Mouse (Mus musculus) forebrain, postnatal 0 days (tissue): ENCODE results near the gene Eed. TPM values are rescaled to one million over a fixed set of nuclear protein-coding genes. Genes with fewer than 3 reads are reported as not detected.

Experiments used
- ATAC-seq: fragments of 200-750 bp; cut with Nextera tagmentation; 2 replicates; pipeline ENCODE4 v1.8.0; 2017; ENCODE audit warnings: mild to moderate bottlenecking, moderate library complexity
- DNase-seq: peaks from one replicate; pipeline ENCODE4 v3.0.0-alpha.2; 2015
- H3K27ac ChIP-seq: fragments of 300-500 bp; sonication (generic); 2 replicates; pipeline ENCODE4 v1.5.1; 2014; ENCODE audit warnings: low read depth, mild to moderate bottlenecking, antibody characterized with exemption, low read length, moderate library complexity, mixed read lengths
- H3K27me3 ChIP-seq: fragments of 300-500 bp; sonication (generic); 2 replicates; pipeline ENCODE4 v1.6.1; 2014; ENCODE audit warnings: mild to moderate bottlenecking, low read length, mixed read lengths; ENCODE audit not compliant: insufficient read depth
- H3K36me3 ChIP-seq: fragments of 300-500 bp; sonication (generic); 2 replicates; pipeline ENCODE4 v1.6.1; 2014; ENCODE audit warnings: mild to moderate bottlenecking, moderate library complexity; ENCODE audit not compliant: insufficient read depth
- H3K4me1 ChIP-seq: fragments of 300-500 bp; sonication (generic); 2 replicates; pipeline ENCODE4 v1.6.1; 2014; ENCODE audit warnings: antibody characterized with exemption; ENCODE audit not compliant: insufficient read depth
- H3K4me2 ChIP-seq: fragments of 300-500 bp; sonication (generic); 2 replicates; pipeline ENCODE4 v1.6.1; 2014; ENCODE audit warnings: low read depth, mild to moderate bottlenecking, moderate library complexity
- H3K4me3 ChIP-seq: fragments of 300-500 bp; sonication (generic); 2 replicates; pipeline ENCODE4 v1.5.1; 2014; ENCODE audit warnings: low read depth, low read length, mixed read lengths
- H3K9ac ChIP-seq: fragments of 300-500 bp; sonication (generic); 2 replicates; pipeline ENCODE4 v1.6.1; 2014; ENCODE audit warnings: mild to moderate bottlenecking
- H3K9me3 ChIP-seq: fragments of 300-500 bp; sonication (generic); 2 replicates; pipeline ENCODE4 v1.6.1; 2016; ENCODE audit warnings: low read length
- CTCF ChIP-seq: sonication (generic); IDR thresholded peaks from 2 replicates; pipeline ENCODE4 v1.5.1; 2016; ENCODE audit warnings: antibody characterized with exemption, control low read depth, low read depth
- WGBS: fragments of 180-500 bp; shearing (Covaris S2); extraction: QIAGEN DNeasy Blood & Tissue Kit; methylation state at CpG from one replicate; pipeline ENCODE4 v1.1.7; 2014; 5-methylcytosine and 5-hydroxymethylcytosine counted together
- polyA plus RNA-seq: library from polyadenylated mRNA; unstranded; fragments of >200 nt; fragmentation: Nextera tagmentation; extraction: Ambion mirVana; gene quantifications from 2 replicates; pipeline ENCODE4 v1.2.1, GENCODE M21; 2015
- total RNA-seq: library from RNA; depleted of rRNA; stranded (reverse); fragments of >200 nt; gene quantifications from 2 replicates; pipeline ENCODE4 v1.2.3, GENCODE M21; 2014

Gene Eed
- total and polyA plus RNA-seq, 2 experiments from 2014 or later = 20.7 to 28.5 TPM

DNA sequence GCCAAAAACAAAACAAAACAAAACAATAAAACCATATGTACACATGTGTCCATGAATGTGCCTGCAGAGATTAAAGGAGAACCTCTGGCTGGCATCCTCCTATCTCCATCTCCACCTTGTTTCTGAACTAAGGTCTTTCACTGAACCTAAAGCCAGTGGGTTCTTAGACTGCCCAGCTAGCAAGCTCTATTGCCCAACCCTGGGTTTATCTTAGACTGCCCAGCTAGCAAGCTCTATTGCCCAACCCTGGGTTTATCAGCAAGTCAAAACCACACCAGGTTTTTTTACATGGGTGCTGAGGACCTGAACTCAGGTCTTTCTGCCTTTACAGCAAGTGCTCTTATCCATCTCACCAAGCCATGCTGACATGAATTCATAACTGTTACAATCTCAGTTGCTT is 17.6 kb downstream of the Eed start:
- no peak for TF ChIP-seq CTCF
- Histone ChIP-seq H3K9me3 (no peaks in the 10 kb centered on the region), H3K4me2 (no peak overlapping the region), H3K27me3 (no peaks in the 10 kb centered on the region), H3K4me3 (no peak overlapping the region), H3K36me3 (peaks cover 31% of the 10 kb centered on the region), H3K4me1 (no peaks in the 10 kb centered on the region), H3K9ac (no peak overlapping the region), H3K27ac (no peak overlapping the region)
- DNase-seq = no peak
- ATAC-seq = no peak

DNA sequence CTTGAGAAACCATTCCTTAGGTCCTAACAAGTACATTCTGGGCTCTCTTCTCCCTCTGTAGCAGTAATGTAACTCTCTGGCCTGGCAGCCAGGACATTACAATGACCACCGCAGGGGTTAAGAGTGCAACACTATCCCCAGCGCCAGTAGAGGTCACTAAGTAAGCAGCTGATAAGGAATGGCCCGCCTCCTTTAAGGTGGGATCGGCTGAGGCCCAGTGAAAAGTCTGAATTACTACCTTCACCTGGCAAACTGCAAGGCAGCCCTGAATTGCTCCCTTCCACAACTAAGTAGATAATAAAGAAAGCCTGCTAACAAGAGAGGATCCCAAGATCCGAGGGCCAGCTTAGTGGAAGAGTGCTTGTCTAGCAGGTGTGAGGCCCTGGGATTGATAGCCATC is 23.5 kb downstream of the Eed start:
- peaks cover 26% of the 10 kb centered on the region for H3K36me3 ChIP-seq
- no peak overlapping the region for H3K4me2 ChIP-seq
- DNase-seq = no peak
- no peak for ATAC-seq
- H3K4me3 ChIP-seq = no peak overlapping the region
- WGBS = 52% methylated on average over 5 of the region's 5 CpGs
- no peak for TF ChIP-seq CTCF
- H3K4me1 ChIP-seq = no peaks in the 10 kb centered on the region
- no peaks in the 10 kb centered on the region for H3K9me3 ChIP-seq
- no peak overlapping the region for H3K9ac ChIP-seq
- H3K27ac ChIP-seq = no peak overlapping the region
- H3K27me3 ChIP-seq = no peaks in the 10 kb centered on the region

DNA sequence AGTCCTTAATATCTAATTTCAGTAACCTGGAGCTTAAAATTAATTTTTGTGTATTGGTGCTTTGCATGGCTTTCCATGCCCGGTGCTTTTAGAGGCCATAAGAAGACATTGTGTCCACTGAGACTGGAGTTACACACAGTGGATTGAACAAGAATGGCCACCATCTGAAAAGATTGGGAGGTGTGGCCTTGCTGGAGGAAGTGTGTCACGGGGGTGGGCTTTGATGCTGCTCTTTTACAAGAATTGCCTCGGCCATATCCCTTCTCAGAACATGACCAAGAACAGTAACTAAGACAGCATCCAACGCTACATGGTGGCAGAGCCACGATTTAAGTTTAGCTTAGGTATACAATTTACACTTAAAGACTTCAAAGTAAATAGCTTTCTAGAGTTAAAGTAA is 26.5 kb downstream of the Eed start:
- H3K36me3 ChIP-seq = peaks cover 13% of the 10 kb centered on the region; the same call in 1 of the 2 replicates
- H3K9ac ChIP-seq = no peak overlapping the region
- no peaks in the 10 kb centered on the region for H3K4me1 ChIP-seq
- no peaks in the 10 kb centered on the region for H3K9me3 ChIP-seq
- TF ChIP-seq CTCF = no peak
- H3K4me2 ChIP-seq = no peak overlapping the region
- ATAC-seq (no peak), DNase-seq (no peak)
- H3K27ac ChIP-seq = no peak overlapping the region
- H3K4me3 ChIP-seq = no peak overlapping the region
- H3K27me3 ChIP-seq = no peaks in the 10 kb centered on the region
- 88% methylated on average over 5 of the region's 5 CpGs for WGBS

DNA sequence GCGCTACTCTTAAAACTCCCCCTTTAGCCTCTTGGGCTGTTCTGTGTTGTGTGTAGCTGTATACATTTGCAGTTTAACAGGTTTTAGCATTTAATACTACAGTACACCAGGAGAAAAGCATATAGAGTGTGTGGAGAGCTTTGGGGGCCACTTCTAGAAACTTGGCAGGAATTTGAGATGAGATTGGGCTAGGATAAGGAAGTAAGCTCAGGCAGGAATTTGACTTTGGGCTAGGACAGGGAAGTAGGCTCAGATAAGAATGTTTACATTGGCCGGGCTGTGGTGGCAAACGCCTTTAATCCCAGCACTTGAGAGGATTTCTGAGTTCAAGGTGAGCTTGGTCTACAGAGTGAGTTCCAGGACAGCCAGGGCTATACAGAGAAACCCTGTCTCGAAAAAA is 31.4 kb downstream of the Eed start:
- WGBS = 84% methylated on average over 4 of the region's 4 CpGs

DNA sequence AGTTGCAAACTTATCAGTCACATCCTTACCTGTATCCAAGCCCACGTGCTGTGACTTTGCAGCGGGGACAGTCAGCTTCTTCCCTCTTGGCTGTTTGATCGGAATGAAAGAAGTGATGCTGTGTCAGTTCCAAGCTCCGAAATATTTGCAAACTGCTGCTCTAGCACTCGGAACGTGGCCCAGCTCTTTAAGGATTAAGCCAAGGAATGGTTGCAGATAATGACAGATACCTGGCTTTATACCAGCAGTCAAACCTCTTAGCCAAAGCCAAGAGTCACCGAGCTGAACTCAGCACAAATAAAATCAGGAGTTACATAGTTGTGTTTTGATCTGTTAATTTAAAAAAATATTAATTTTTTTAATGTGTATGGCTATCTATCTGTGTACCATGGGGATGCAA is 32.8 kb downstream of the Eed start:
- Histone ChIP-seq H3K27me3 (no peaks in the 10 kb centered on the region), H3K4me2 (no peak overlapping the region), H3K9ac (no peak overlapping the region), H3K4me1 (no peaks in the 10 kb centered on the region), H3K4me3 (no peak overlapping the region), H3K9me3 (no peaks in the 10 kb centered on the region), H3K27ac (no peak overlapping the region), H3K36me3 (no peaks in the 10 kb centered on the region)
- TF ChIP-seq CTCF = no peak
- peak; percentile 16 for DNase-seq
- 62% methylated on average over 7 of the region's 7 CpGs for WGBS
- no peak for ATAC-seq

More for the DNA sequence above, 31.4 kb downstream of the Eed start:
- no peak for DNase-seq
- Histone ChIP-seq H3K9me3 (no peaks in the 10 kb centered on the region), H3K9ac (no peak overlapping the region), H3K4me3 (no peak overlapping the region), H3K36me3 (no peaks in the 10 kb centered on the region), H3K4me1 (no peaks in the 10 kb centered on the region), H3K27ac (no peak overlapping the region), H3K27me3 (no peaks in the 10 kb centered on the region), H3K4me2 (no peak overlapping the region)
- no peak for ATAC-seq
- no peak for TF ChIP-seq CTCF

DNA sequence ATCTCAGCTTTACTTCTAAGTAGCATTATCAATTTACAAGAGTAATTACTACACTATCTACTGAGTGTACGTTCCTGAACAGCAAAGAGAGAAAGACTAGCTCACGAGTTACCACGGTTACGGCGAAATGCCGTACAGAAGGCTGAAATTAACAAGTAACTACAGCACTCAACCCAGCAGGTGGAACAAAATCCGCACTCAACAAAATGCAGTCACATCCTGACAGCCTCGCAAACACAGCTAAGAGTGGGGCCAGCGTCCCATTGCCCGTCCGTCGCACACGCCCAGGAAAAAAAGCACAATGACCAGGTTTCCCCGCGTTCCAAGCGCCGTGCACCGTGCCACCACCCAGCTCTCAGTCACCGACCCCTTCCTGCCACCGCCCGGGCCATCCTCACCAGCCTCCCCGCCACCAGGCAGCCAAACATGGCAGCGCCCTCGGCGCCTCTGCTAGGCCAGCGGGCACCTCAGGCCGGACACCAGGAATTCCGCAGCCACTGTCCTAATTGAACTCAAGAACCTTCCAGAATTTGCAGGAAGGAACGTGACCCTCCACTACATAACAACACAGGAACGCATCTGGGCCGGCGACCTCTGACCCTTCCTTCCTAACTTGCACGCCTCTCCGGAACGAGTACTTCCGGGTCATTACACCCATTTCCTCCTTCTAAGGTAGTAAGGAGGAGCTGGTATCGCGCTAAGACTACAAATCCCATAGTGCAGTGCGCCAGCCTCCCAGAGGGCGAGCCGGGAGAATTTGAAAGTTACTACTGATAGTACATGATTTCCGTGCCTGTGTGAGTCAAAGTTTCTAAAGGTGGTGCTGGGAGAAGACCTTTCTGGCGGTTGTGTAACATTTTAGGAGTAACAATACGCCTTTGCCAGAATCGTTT is 40.0 kb downstream of the Eed start, which contains the start of gene Hikeshi:
Gene Hikeshi, minus strand, starts transcription at position 634 of the 893 bp plus-strand sequence.
- H3K4me1 ChIP-seq = no peaks in the 10 kb centered on the region
- peak within 1 kb of the TSS; percentile 66 for H3K9ac ChIP-seq
- DNase-seq (peak; percentile 95), ATAC-seq (peak; percentile 100)
- H3K9me3 ChIP-seq = no peaks in the 10 kb centered on the region
- 3% methylated on average over 43 of the region's 45 CpGs for WGBS
- no peak for TF ChIP-seq CTCF
- no peaks in the 10 kb centered on the region for H3K27me3 ChIP-seq
- H3K4me3 ChIP-seq = peak within 1 kb of the TSS; percentile 64
- H3K4me2 ChIP-seq = peak within 1 kb of the TSS; percentile 61
- peak within 1 kb of the TSS; percentile 83 for H3K27ac ChIP-seq
- no peaks in the 10 kb centered on the region for H3K36me3 ChIP-seq
